ENCODE assay signal across 8 mouse cellular contexts in genomic region chr5:99250820-99251219, GRCm38 (mm10).
DNase-seq lines count a peak whose midpoint lies in the region; ATAC-seq and TF ChIP-seq lines count a peak whose summit lies in the region.

No protein-coding gene starts in this region.

- H3K9ac ChIP-seq in liver, embryonic 11.5 days (ENCODE audit: low read depth, low read length): peak overlapping the region; percentile 31; the same call in 1 of the 2 replicates
- H3K9ac ChIP-seq in stomach, embryonic 16.5 days (ENCODE audit: low read length): peak overlapping the region; percentile 79; the same call in 1 of the 2 replicates

- 56% methylated on average over 5 of the region's 5 CpGs for WGBS in thymus, adult 2 months
- WGBS in liver, embryonic 11.5 days: 10% methylated on average over 5 of the region's 5 CpGs
- 54% methylated on average over 5 of the region's 5 CpGs for WGBS in stomach, embryonic 16.5 days

- peak; percentile 14 to 30 for DNase-seq in cerebellum, postnatal 10 days
- DNase-seq in cerebellum, postnatal 4 days (ENCODE audit: low spot score in 2 of 2): no peak
- DNase-seq in thymus, adult 2 months: no peak
- no peak for DNase-seq in thymus, postnatal 14 days
- no peak for DNase-seq in liver, embryonic 11.5 days (ENCODE audit: low spot score)
- no peak for DNase-seq in left cerebral cortex, adult 18-20 months (ENCODE audit: low spot score in 2 of 2)

- peaks cover 9% of the 10 kb centered on the region for H3K4me1 ChIP-seq in thymus, adult 2 months (replicated peaks; ENCODE audit: control insufficient read depth, insufficient read depth, low read length)
- peaks cover 15% of the 10 kb centered on the region for H3K4me1 ChIP-seq in liver, embryonic 11.5 days (replicated peaks; ENCODE audit: control insufficient read depth, insufficient read depth, low read length)
- peaks cover 17% of the 10 kb centered on the region for H3K4me1 ChIP-seq in stomach, embryonic 16.5 days (ENCODE audit: control insufficient read depth, insufficient read depth, low read length)

- H3K27ac ChIP-seq in thymus, adult 2 months (ENCODE audit: control insufficient read depth, insufficient read depth, low read length): no peak overlapping the region
- no peak overlapping the region for H3K27ac ChIP-seq in liver, embryonic 11.5 days (ENCODE audit: low read depth, low read length)
- 0 out of 2 replicates have a peak overlapping the region, but pooled peaks have one; percentile 87 for H3K27ac ChIP-seq in stomach, embryonic 16.5 days (ENCODE audit: low read length)

- no peak for TF ChIP-seq CTCF in thymus, adult 2 months (IDR thresholded peaks at IDR 0.05; ENCODE audit: borderline replicate concordance, control insufficient read depth, extremely low read depth, insufficient read depth, low read length, poor library complexity)

- TF ChIP-seq POLR2A in thymus, adult 2 months (IDR thresholded peaks at IDR 0.05; ENCODE audit: control insufficient read depth, extremely low read depth, insufficient read depth, low read length, poor library complexity): no peak

- no peaks in the 10 kb centered on the region for H3K9me3 ChIP-seq in liver, embryonic 11.5 days (ENCODE audit: control insufficient read depth, low read length)
- H3K9me3 ChIP-seq in stomach, embryonic 16.5 days (replicated peaks; ENCODE audit: control insufficient read depth, low read length): no peaks in the 10 kb centered on the region

- H3K27me3 ChIP-seq in thymus, adult 2 months (ENCODE audit: control insufficient read depth, insufficient read depth, low read length): no peaks in the 10 kb centered on the region; the same call in 1 of the 2 replicates
- no peaks in the 10 kb centered on the region for H3K27me3 ChIP-seq in liver, embryonic 11.5 days (replicated peaks; ENCODE audit: control insufficient read depth, insufficient read depth, low read length)
- no peaks in the 10 kb centered on the region for H3K27me3 ChIP-seq in stomach, embryonic 16.5 days (ENCODE audit: control insufficient read depth, insufficient read depth, low read length)

- peak overlapping the region; percentile 16; the same call in 1 of the 2 replicates for H3K4me3 ChIP-seq in thymus, adult 2 months (ENCODE audit: control insufficient read depth, insufficient read depth, low read length)
- H3K4me3 ChIP-seq in liver, embryonic 11.5 days (ENCODE audit: low read depth, low read length): peak overlapping the region; percentile 85
- H3K4me3 ChIP-seq in stomach, embryonic 16.5 days (replicated peaks; ENCODE audit: low read length): peak overlapping the region; percentile 70

- H3K4me2 ChIP-seq in liver, embryonic 11.5 days: peak overlapping the region; percentile 96
- peak overlapping the region; percentile 89 for H3K4me2 ChIP-seq in stomach, embryonic 16.5 days (ENCODE audit: low read depth, low read length)

- H3K36me3 ChIP-seq in thymus, adult 2 months (ENCODE audit: control insufficient read depth, insufficient read depth, low read length): no peaks in the 10 kb centered on the region
- no peaks in the 10 kb centered on the region for H3K36me3 ChIP-seq in liver, embryonic 11.5 days (ENCODE audit: control insufficient read depth, insufficient read depth, low read length)
- H3K36me3 ChIP-seq in stomach, embryonic 16.5 days (ENCODE audit: control insufficient read depth, insufficient read depth, low read length): no peaks in the 10 kb centered on the region

- ATAC-seq in liver, embryonic 11.5 days (replicated peaks; ENCODE audit: low FRiP score): no peak
- no peak for ATAC-seq in stomach, embryonic 16.5 days (ENCODE audit: insufficient read depth, low FRiP score)
- no peak for ATAC-seq in cerebellum, adult (ENCODE audit: insufficient number of reproducible peaks, low FRiP score, low TSS enrichment)

Comparison
In these comparisons a context has a peak if more than half of its experiments do, and no peak if none do; other contexts are left out.
1. DNase-seq: peak in cerebellum, postnatal 10 days (2 of 2); none in cerebellum, postnatal 4 days (0 of 2), thymus, adult 2 months (single experiment), thymus, postnatal 14 days (single experiment), liver, embryonic 11.5 days (single experiment) and left cerebral cortex, adult 18-20 months (0 of 2).
2. H3K4me3 ChIP-seq: peak in every context shown above with its lines; median percentile 85 in liver, embryonic 11.5 days; 70 in stomach, embryonic 16.5 days; 16 in thymus, adult 2 months.